Mouse (Mus musculus): ENCODE results near the gene Gm7075.

The Gm7075 gene

DNA sequence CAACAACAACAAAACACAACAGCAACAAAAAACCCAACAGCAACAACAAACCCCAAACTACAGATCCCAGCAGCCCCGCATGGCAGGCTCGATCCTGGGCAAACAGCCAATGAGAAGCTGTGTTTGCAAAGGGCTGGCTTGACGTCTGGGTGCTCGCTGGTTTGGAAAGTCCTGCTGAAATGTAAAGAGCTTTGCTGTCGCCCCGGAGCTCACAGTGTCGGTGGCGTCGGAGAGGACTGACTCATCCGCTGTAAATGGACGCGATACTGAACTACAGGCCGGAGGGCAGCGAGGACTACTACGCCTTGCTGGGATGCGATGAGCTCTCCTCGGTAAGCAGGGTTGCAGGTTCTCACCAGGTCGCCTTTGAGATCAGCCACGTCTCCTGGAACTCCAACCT, 35.1 kb downstream of the Gm7075 start:
- ChIA-PET CTCF (interaction anchor here (0.6 to 1.9 kb wide), 21 partner anchors 9 to 954 kb away, joined by 3 to 11 read pairs (median 3); partner anchors contain the start of gene Rufy2 (in 1 of the 4)), POLR2A (interaction anchor here (0.5 to 1.6 kb wide), 42 partner anchors 9 to 662 kb away, joined by 3 to 22 read pairs (median 4); partner anchors contain the start of genes Herc4 (in 2 of the 4), Atoh7 (in 1 of the 4), Ccar1 (in 1 of the 4) and Gm7075 (in 1 of the 4))

DNA sequence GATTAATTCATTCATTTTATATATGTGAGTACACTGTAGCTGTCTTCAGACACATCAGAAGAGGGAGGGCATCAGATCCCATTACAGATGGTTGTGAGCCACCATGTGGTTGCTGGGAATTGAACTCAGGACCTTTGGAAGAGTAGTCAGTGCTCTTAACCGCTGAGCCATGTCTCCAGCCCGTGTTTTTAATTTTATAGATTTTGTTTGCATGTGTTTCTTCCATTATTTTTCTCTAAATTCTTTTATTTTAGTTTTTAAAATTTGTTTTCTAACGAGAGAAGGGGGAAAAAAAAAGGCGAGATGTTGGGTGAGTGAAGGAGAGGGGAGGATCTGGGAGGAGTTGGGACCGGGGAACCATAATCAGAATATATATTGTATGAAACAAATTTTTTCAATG, 35.7 kb downstream of the Gm7075 start:
- ChIA-PET POLR2A (interaction anchor here in 3 of 4 experiments (0.8 to 1.6 kb wide), 31 partner anchors 8 to 594 kb away, joined by 3 to 22 read pairs (median 4); partner anchors contain the start of genes Herc4 (in 2 of the 3), Atoh7 (in 1 of the 3), Ccar1 (in 1 of the 3) and Gm7075 (in 1 of the 3)), CTCF (interaction anchor here (0.6 to 1.9 kb wide), 14 partner anchors 8 to 406 kb away, joined by 3 to 11 read pairs (median 4); partner anchors contain the start of gene Rufy2 (in 1 of the 4))

DNA sequence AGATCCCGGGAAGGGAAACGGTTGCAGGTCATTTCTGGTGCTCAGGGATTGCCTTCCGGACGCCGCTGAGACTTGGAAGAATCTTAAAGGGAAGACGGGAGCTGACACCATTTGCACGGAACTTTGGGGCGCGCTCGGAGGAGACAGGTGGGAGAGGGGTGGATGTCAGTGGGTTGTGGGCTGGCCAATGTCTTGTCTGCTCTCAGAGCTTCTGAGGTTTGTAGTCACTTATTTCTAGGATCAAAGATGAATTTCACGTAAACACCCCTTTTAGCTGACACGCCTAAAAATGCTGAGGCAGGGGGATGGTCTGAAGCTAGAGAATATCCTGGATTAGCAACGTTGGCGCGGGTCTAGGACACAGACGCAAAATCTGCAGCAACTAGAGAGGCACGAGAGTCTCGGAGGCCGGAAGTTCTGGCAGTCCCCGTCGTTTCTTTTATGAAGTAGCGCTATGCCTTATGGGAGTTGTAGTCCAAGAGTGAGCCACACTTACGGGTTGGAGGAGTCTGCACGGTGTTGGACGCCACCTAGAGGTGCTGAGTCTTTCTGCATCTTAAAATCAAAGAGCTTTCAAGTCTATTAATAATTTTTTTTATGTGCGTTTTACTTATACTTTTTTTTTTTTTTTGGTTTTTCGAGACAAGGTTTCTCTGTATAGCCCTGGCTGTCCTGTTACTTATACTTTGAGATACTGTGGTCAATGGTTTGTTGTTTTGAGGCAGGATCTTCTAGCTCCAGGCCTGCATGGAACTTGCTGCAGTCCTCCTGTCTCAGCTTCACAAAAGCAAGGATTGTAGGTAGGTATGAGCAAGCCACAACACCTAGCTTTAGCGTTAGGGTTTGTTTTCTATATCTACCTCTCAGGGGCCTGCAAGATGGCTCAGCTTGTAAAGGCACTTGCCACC, 39.0 kb downstream of the Gm7075 start, which contains the start of gene Dnajc12:
Gene Dnajc12, plus strand, starts transcription at position 72 of the 908 bp plus-strand sequence.
- POLR2A ChIA-PET, result interaction anchor here (0.5 to 3.5 kb wide), 62 partner anchors 10 to 718 kb away, joined by 3 to 20 read pairs (median 4); partner anchors contain the start of genes Hnrnph3 (in 2 of the 4), Pbld2 (in 2 of the 4), Ccar1 (in 1 of the 4) and Ctnna3 (in 1 of the 4)
- CTCF ChIA-PET, result interaction anchor here (0.5 to 4.3 kb wide), 83 partner anchors 8 to 1851 kb away, joined by 3 to 32 read pairs (median 4); partner anchors contain the start of genes Atoh7 (in 1 of the 4), Ctnna3 (in 1 of the 4), Herc4 (in 1 of the 4) and Hnrnph3 (in 1 of the 4)

DNA sequence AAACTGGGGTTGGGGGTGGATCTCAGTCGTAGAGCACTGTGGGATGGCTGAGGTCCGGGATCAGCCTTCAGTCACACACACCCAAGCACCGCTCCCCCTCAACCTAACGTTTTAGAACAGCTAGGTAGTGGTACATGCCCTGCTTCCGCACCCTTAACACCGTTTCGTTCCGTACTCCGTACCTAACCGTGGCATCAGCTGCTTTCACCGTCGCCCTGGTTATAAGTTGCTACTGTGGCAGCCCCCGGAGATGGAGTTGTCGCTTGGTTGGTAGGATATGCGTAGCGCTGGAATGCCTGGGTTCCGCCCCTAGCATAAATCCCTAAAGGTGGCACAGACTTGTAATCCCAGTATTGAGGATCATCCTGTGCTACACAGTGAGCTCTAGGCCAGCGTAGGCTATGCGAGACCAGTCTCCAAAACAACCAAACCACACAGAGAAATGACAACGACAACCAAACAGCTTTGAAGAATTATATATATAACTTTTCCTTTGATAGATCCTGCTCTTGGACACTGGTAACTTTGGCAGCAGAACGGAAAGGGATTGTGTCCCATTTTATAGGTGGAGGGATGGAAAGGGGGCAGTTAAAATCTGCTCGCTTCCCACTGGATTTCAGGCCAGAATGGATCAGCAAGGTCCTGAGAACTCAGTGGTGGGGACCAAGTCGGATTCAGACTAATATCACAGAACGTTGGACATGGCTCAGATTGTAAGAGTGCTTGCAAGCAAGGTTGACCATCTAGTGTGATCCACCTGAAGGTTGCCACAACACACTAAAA, 39.9 kb downstream of the Gm7075 start, which contains the start of gene Sirt1:
Gene Sirt1, minus strand, starts transcription at position 207 of the 783 bp plus-strand sequence.
- ChIA-PET CTCF (interaction anchor here (0.6 to 4.3 kb wide), 22 partner anchors 12 to 1079 kb away, joined by 3 to 32 read pairs (median 5); no protein-coding TSS in a partner anchor), POLR2A (interaction anchor here in 3 of 4 experiments (0.6 to 3.5 kb wide), 38 partner anchors 9 to 420 kb away, joined by 3 to 20 read pairs (median 5); partner anchors contain the start of genes Herc4 (in 1 of the 3), Hnrnph3 (in 1 of the 3) and Pbld2 (in 1 of the 3))

DNA sequence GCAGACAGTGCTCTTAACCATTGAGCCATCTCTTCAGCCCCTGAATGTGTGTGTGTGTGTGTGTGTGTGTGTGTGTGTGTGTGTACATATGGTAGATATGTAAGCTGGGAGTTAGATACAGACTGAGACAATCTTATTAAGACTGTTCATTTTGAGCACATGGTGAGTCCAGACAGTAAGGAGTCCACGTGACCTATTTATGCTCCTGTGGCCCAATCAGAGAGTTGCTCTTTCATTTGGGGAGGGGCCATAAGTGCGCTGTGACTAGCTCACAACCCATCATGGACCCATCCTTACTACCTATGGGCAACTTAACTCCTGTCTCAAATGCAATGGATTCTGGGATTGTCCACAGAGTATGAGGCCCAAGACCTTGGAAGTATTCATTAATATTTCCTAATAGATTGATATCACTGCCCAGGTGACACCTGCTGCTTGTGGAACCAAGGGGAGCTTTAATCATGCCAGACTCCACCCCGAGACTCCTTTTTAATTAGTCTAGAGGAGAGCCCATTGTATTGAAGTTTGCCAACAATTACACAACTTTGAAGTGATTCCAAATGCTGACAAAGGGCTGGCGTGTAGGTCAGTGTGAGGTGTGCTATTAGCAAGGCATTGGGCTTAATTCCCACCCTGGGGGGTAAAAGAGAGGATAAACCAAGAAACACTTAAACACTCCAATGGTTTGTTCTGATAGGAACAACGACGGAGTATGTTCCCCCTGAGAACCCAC, 42.5 kb downstream of the Gm7075 start:
- POLR2A ChIA-PET, result interaction anchor here in 2 of 4 experiments (0.9 to 2.9 kb wide), 7 partner anchors 10 to 99 kb away, joined by 3 to 20 read pairs (median 4); no protein-coding TSS in a partner anchor
- CTCF ChIA-PET, result interaction anchor here in 3 of 4 experiments (0.6 to 0.9 kb wide), 4 partner anchors 30 to 248 kb away, joined by 3 to 6 read pairs (median 4); no protein-coding TSS in a partner anchor

DNA sequence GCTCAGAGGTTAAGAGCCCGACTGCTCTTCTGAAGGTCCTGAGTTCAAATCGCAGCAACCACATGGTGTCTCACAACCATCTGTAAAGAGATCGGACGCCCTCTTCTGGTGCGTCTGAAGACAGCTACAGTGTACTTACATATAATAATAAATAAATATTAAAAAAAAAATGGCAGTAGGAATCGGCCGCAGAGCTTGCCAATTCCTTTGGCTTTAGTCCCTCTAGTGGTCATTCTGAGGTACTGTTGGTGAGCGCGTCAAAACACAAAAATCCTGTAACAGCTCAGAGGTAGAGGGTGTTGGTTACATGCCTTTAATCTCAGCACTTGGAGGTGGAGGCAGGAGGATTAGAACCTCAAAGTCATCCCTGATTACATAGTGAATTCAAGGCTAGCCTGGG, 44.1 kb downstream of the Gm7075 start:
- ChIA-PET CTCF (interaction anchor here (0.5 to 2.2 kb wide), 80 partner anchors 8 to 1902 kb away, joined by 3 to 38 read pairs (median 4); partner anchors contain the start of genes Herc4 (in 1 of the 4), Lrrc20 (in 1 of the 4) and Pbld1 (in 1 of the 4)), POLR2A (interaction anchor here (0.6 to 2.9 kb wide), 40 partner anchors 9 to 485 kb away, joined by 3 to 27 read pairs (median 4); partner anchors contain the start of gene Herc4 (in 1 of the 4))

DNA sequence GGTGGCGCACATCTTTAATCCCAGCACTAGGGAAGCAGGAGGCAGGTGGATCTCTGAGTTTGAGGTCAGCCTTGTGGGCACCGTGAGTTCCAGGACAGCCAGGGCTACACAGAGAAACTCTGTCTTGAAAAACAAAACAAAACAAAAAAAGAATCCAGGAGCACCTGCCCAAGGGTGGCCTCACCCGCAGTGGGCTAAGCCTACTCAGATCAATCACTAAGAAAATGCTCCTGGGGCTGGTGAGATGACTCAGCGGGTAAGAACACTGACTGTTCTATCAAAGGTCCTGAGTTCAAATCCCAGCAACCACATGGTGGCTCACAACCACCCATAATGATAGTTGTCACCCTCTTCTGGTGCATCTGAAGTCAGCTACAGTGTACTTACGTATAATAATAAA, 45.3 kb downstream of the Gm7075 start:
- CTCF ChIA-PET, result interaction anchor here in 3 of 4 experiments (0.6 to 2.2 kb wide), 8 partner anchors 10 to 725 kb away, joined by 3 to 38 read pairs (median 13); partner anchors contain the start of gene Ddx50 (in 1 of the 3)

More for the DNA sequence above, 45.3 kb downstream of the Gm7075 start:
- POLR2A ChIA-PET, result interaction anchor here in 3 of 4 experiments (0.7 to 2.9 kb wide), 13 partner anchors 8 to 224 kb away, joined by 3 to 27 read pairs (median 5); no protein-coding TSS in a partner anchor

Data from embryonic stem cell, embryonic (primary cell).